Mouse (Mus musculus) forebrain, embryonic 15.5 days (tissue): Measurements from ENCODE around the gene Fam173b. TPM values are rescaled to one million over a fixed set of nuclear protein-coding genes. Genes with fewer than 3 reads are reported as not detected.
A peak's percentile ranks its signal among the peaks of the same experiment; 100 is the strongest.

ENCODE experiments used
- ATAC-seq: fragments of 200-750 bp; cut with Nextera tagmentation; replicated peaks from 2 replicates; pipeline ENCODE4 v1.8.0; 2017; ENCODE audit warnings: mild to moderate bottlenecking, moderate TSS enrichment, moderate library complexity
- H3K27ac ChIP-seq: fragments of 300-500 bp; sonication (generic); replicated peaks from 2 replicates; pipeline ENCODE4 v1.5.1; 2015; ENCODE audit warnings: mild to moderate bottlenecking, inconsistent platforms
- H3K27me3 ChIP-seq: fragments of 300-500 bp; sonication (generic); 2 replicates; pipeline ENCODE4 v1.6.1; 2015; ENCODE audit warnings: inconsistent platforms
- H3K36me3 ChIP-seq: fragments of 300-500 bp; sonication (generic); 2 replicates; pipeline ENCODE4 v1.6.1; 2015; ENCODE audit warnings: mild to moderate bottlenecking, inconsistent platforms
- H3K4me1 ChIP-seq: fragments of 300-500 bp; sonication (generic); 2 replicates; pipeline ENCODE4 v1.6.1; 2015; ENCODE audit warnings: inconsistent platforms
- H3K4me2 ChIP-seq: fragments of 300-500 bp; sonication (generic); replicated peaks from 2 replicates; pipeline ENCODE4 v1.6.1; 2015; ENCODE audit warnings: mild to moderate bottlenecking, inconsistent platforms
- H3K4me3 ChIP-seq: fragments of 300-500 bp; sonication (generic); 2 replicates; pipeline ENCODE4 v1.5.1; 2015; ENCODE audit warnings: mild to moderate bottlenecking, inconsistent platforms
- H3K9ac ChIP-seq: fragments of 300-500 bp; sonication (generic); replicated peaks from 2 replicates; pipeline ENCODE4 v1.6.1; 2015; ENCODE audit warnings: mild to moderate bottlenecking, inconsistent platforms
- H3K9me3 ChIP-seq: fragments of 300-500 bp; sonication (generic); 2 replicates; pipeline ENCODE4 v1.6.1; 2016; ENCODE audit warnings: inconsistent platforms
- WGBS: fragments of 180-500 bp; shearing (Covaris S2); methylation state at CpG from one replicate; pipeline ENCODE4 v1.1.7; 2015; ENCODE audit warnings: mixed read lengths; 5-methylcytosine and 5-hydroxymethylcytosine counted together
- polyA plus RNA-seq: library from polyadenylated mRNA; unstranded; fragments of >200 nt; fragmentation: Nextera tagmentation; extraction: Ambion mirVana; gene quantifications from 2 replicates; pipeline ENCODE4 v1.2.1, GENCODE M21; 2015

The Fam173b gene
- polyA plus RNA-seq, 1 experiment from 2014 or later: 11.5 TPM

DNA sequence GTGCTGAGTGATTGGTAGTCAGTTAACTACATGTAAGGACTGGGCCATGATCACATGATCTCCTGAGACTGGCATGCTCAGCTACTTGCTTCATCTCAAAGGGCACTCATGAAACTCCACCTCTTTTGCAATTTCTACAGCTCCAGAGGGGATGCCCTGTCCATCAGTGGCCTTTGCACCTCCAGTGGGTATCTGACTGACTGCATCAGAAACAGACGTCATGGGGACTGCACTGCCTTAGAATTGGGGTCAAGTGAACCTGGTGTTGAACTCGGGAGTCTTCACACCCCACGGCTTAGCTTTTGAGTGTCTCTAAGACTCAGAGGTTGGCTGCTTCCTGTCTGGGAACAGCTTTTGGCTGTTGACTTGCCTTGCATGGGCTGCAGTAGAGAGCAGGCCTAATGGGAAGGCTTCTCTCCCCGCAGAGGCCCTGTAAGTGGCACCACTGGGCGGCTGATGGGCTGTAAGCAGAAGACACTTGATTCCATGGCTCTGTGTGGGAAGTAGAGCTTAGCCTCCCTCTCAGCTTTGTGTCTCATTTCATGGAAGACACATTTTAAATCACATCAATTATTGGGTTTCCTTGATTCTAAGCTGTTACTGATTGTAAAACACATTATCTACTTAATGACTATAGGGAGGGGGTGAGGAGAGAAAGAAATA is 58.6 kb downstream of the Fam173b start:
- no peak for ATAC-seq
- H3K4me1 ChIP-seq: peaks cover 4% of the 10 kb centered on the region; the same call in 1 of the 2 replicates
- no peak overlapping the region for H3K4me3 ChIP-seq
- 87% methylated on average over 5 of the region's 5 CpGs for WGBS
- no peaks in the 10 kb centered on the region for H3K9me3 ChIP-seq
- H3K4me2 ChIP-seq: no peak overlapping the region
- no peaks in the 10 kb centered on the region for H3K36me3 ChIP-seq
- H3K9ac ChIP-seq: no peak overlapping the region
- H3K27ac ChIP-seq: no peak overlapping the region
- no peaks in the 10 kb centered on the region for H3K27me3 ChIP-seq

GRCm38 (mm10) chr15:31660844-31661243 is 59.2 kb downstream of the Fam173b start:
- Histone ChIP-seq H3K9me3 (no peaks in the 10 kb centered on the region), H3K9ac (no peak overlapping the region), H3K4me2 (no peak overlapping the region), H3K4me1 (peaks cover 4% of the 10 kb centered on the region; the same call in 1 of the 2 replicates), H3K27me3 (no peaks in the 10 kb centered on the region), H3K27ac (no peak overlapping the region; the same call in 1 of the 2 replicates), H3K4me3 (no peak overlapping the region), H3K36me3 (no peaks in the 10 kb centered on the region)
- WGBS: 68% methylated on average over 9 of the region's 9 CpGs
- no peak for ATAC-seq

DNA sequence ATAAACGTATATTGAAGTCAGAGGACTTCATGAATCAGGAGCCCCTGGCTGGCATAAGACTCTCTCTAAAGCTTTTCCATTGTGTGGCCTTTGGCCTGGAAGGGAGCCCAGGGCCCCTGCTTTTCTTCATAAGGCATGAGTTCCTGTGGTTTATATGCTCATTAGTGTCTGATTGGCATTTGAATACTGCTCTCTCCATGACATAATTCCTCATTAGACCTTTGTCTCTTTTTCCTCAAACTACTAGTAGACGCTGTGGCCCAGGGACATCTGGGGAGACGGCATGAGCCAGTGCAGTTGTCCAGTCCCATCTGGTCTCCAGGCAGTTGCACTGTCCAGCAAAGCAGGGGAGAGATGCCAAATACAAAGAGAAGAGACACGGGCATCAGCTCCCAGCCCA is 60.1 kb downstream of the Fam173b start:
- H3K4me2 ChIP-seq: no peak overlapping the region
- peak; percentile 84 for ATAC-seq
- no peaks in the 10 kb centered on the region for H3K27me3 ChIP-seq
- H3K9me3 ChIP-seq: no peaks in the 10 kb centered on the region
- H3K36me3 ChIP-seq: no peaks in the 10 kb centered on the region
- WGBS: 13% methylated on average over 4 of the region's 4 CpGs
- H3K27ac ChIP-seq: no peak overlapping the region
- H3K9ac ChIP-seq: no peak overlapping the region
- H3K4me1 ChIP-seq: peaks cover 4% of the 10 kb centered on the region; the same call in 1 of the 2 replicates
- no peak overlapping the region for H3K4me3 ChIP-seq

GRCm38 (mm10) chr15:31663074-31663473 is 61.4 kb downstream of the Fam173b start:
- Histone ChIP-seq H3K9me3 (no peaks in the 10 kb centered on the region), H3K4me2 (no peak overlapping the region), H3K27ac (no peak overlapping the region), H3K9ac (no peak overlapping the region), H3K4me3 (no peak overlapping the region), H3K4me1 (peaks cover 4% of the 10 kb centered on the region; the same call in 1 of the 2 replicates), H3K27me3 (no peaks in the 10 kb centered on the region), H3K36me3 (no peaks in the 10 kb centered on the region)
- 75% methylated on average over 3 of the region's 3 CpGs for WGBS
- ATAC-seq: no peak

Other genes with a start within 250 kb of the Fam173b start
- 0.43 and 0.60 TPM in 2 replicates for gene Ankrd33b, start 234.1 kb upstream of the Fam173b start, polyA plus RNA-seq
- gene Ropn1l, start 148.1 kb upstream of the Fam173b start, polyA plus RNA-seq: 1.6 and 1.9 TPM in 2 replicates
- gene March6, start 70.8 kb upstream of the Fam173b start, polyA plus RNA-seq: 77.5 and 81.1 TPM in 2 replicates
- 5.0 and 7.4 TPM in 2 replicates for gene Cmbl, start 36.5 kb upstream of the Fam173b start, polyA plus RNA-seq
- gene Cct5, start within 50 bp of the Fam173b start, polyA plus RNA-seq: 543 and 551 TPM in 2 replicates